Mouse (Mus musculus) spleen, postnatal 14 days (tissue): Measurements from ENCODE around the gene Uspl1.

Experiments used
- DNase-seq, 2 experiments: peaks; one replicate each; pipeline ENCODE4 v3.0.0; 2021 to 2022; ENCODE audit warnings: low spot score in 2 of 2

Gene Uspl1

GRCm38 (mm10) chr5:149168051-149168450, 16.1 kb upstream of the Uspl1 start:
- DNase-seq, result no peak

GRCm38 (mm10) chr5:149168816-149169215, 15.3 kb upstream of the Uspl1 start:
- no peak for DNase-seq

GRCm38 (mm10) chr5:149170841-149171588, 13.1 kb upstream of the Uspl1 start:
- no peak for DNase-seq

- no peak for DNase-seq
These were observed 11.9 kb upstream of the Uspl1 start for GRCm38 (mm10) chr5:149172246-149172645.

GRCm38 (mm10) chr5:149174527-149174926, 9.6 kb upstream of the Uspl1 start:
- DNase-seq, result no peak

GRCm38 (mm10) chr5:149175736-149176135, 8.4 kb upstream of the Uspl1 start:
- no peak for DNase-seq

- DNase-seq, result no peak
These were observed 6.1 kb upstream of the Uspl1 start for GRCm38 (mm10) chr5:149178095-149178494.

GRCm38 (mm10) chr5:149179826-149180225, 4.3 kb upstream of the Uspl1 start:
- no peak for DNase-seq

GRCm38 (mm10) chr5:149182186-149182870, 1.8 kb upstream of the Uspl1 start:
- DNase-seq, result no peak

- no peak for DNase-seq
These were observed 1.0 kb upstream of the Uspl1 start for GRCm38 (mm10) chr5:149183122-149183521.

- no peak for DNase-seq
These were observed 438 bp upstream of the Uspl1 start for GRCm38 (mm10) chr5:149183721-149184103.

- DNase-seq, result peak in 1 of 2 experiments; percentile 26
These were observed 665 bp downstream of the Uspl1 start for GRCm38 (mm10) chr5:149184844-149185186.

- DNase-seq, result no peak
These were observed 1.7 kb downstream of the Uspl1 start for GRCm38 (mm10) chr5:149185806-149186205.

GRCm38 (mm10) chr5:149190160-149190559, 6.0 kb downstream of the Uspl1 start:
- DNase-seq, result no peak

- no peak for DNase-seq
These were observed 12.5 kb downstream of the Uspl1 start for GRCm38 (mm10) chr5:149196611-149197010.

- no peak for DNase-seq
These were observed 14.6 kb downstream of the Uspl1 start for GRCm38 (mm10) chr5:149198782-149199181.

- DNase-seq, result no peak
These were observed 18.8 kb downstream of the Uspl1 start for GRCm38 (mm10) chr5:149202941-149203340.

- DNase-seq, result no peak
These were observed 19.7 kb downstream of the Uspl1 start for GRCm38 (mm10) chr5:149203796-149204375.

GRCm38 (mm10) chr5:149204822-149205221, 20.7 kb downstream of the Uspl1 start:
- DNase-seq, result no peak

- DNase-seq, result no peak
These were observed 21.1 kb downstream of the Uspl1 start for GRCm38 (mm10) chr5:149205265-149205664.

- DNase-seq, result no peak
These were observed 22.1 kb downstream of the Uspl1 start for GRCm38 (mm10) chr5:149206286-149206685.

- DNase-seq, result no peak
These were observed 23.5 kb downstream of the Uspl1 start for GRCm38 (mm10) chr5:149207661-149208060.

- no peak for DNase-seq
These were observed 24.6 kb downstream of the Uspl1 start for GRCm38 (mm10) chr5:149208776-149209175.
